Mouse (Mus musculus): ENCODE data around the gene Plod3.

Plod3 gene

GRCm38 (mm10) chr5:136965210-136965609 lies 21.6 kb upstream of the Plod3 start:
- no peak for DNase-seq

GRCm38 (mm10) chr5:136965686-136966085 lies 21.1 kb upstream of the Plod3 start:
- no peak for DNase-seq

- DNase-seq: no peak
These were observed 20.5 kb upstream of the Plod3 start, which contains the start of gene Cldn15 for GRCm38 (mm10) chr5:136966331-136966730. Gene Cldn15, plus strand, starts transcription at chr5:136966616.

GRCm38 (mm10) chr5:136966861-136967455 lies 19.9 kb upstream of the Plod3 start:
- DNase-seq: no peak

GRCm38 (mm10) chr5:136967592-136967991 lies 19.2 kb upstream of the Plod3 start:
- DNase-seq: no peak

- DNase-seq: peak in 1 of 2 experiments; percentile 71
These were observed 16.1 kb upstream of the Plod3 start for GRCm38 (mm10) chr5:136970703-136971102.

GRCm38 (mm10) chr5:136973670-136974069 lies 13.1 kb upstream of the Plod3 start:
- no peak for DNase-seq

- DNase-seq: no peak
These were observed 9.1 kb upstream of the Plod3 start for GRCm38 (mm10) chr5:136977769-136978168.

- DNase-seq: no peak
These were observed 7.1 kb upstream of the Plod3 start for GRCm38 (mm10) chr5:136979762-136980161.

GRCm38 (mm10) chr5:136980974-136981373 lies 5.8 kb upstream of the Plod3 start:
- no peak for DNase-seq

- DNase-seq: peak; percentile 66 to 82
These were observed 4.4 kb upstream of the Plod3 start for GRCm38 (mm10) chr5:136982338-136982930.

- no peak for DNase-seq
These were observed 2.0 kb upstream of the Plod3 start for GRCm38 (mm10) chr5:136984828-136985227.

- peak; percentile 84 to 87 for DNase-seq
These were observed 517 bp downstream of the Plod3 start for GRCm38 (mm10) chr5:136987138-136987933.

GRCm38 (mm10) chr5:136987934-136988271 lies 1.1 kb downstream of the Plod3 start, which contains the start of gene Znhit1:
Gene Znhit1, minus strand, starts transcription at chr5:136988021.
- DNase-seq: no peak

GRCm38 (mm10) chr5:136988420-136988819 lies 1.6 kb downstream of the Plod3 start:
- peak in 1 of 2 experiments; percentile 36 for DNase-seq

- DNase-seq: no peak
These were observed 3.0 kb downstream of the Plod3 start for GRCm38 (mm10) chr5:136989801-136990200.

- DNase-seq: no peak
These were observed 12.6 kb downstream of the Plod3 start for GRCm38 (mm10) chr5:136999449-136999848.

- no peak for DNase-seq
These were observed 13.8 kb downstream of the Plod3 start for GRCm38 (mm10) chr5:137000612-137001011.

- no peak for DNase-seq
These were observed 20.5 kb downstream of the Plod3 start for GRCm38 (mm10) chr5:137007276-137007675.

GRCm38 (mm10) chr5:137009988-137010387 lies 23.2 kb downstream of the Plod3 start:
- DNase-seq: peak; percentile 48 to 81

- no peak for DNase-seq
These were observed 25.7 kb downstream of the Plod3 start for GRCm38 (mm10) chr5:137012401-137012950.

- no peak for DNase-seq
These were observed 29.1 kb downstream of the Plod3 start for GRCm38 (mm10) chr5:137015913-137016312.

GRCm38 (mm10) chr5:137024318-137024717 lies 37.5 kb downstream of the Plod3 start:
- no peak for DNase-seq

GRCm38 (mm10) chr5:137025132-137025531 lies 38.3 kb downstream of the Plod3 start:
- peak; percentile 87 to 94 for DNase-seq

All from cerebellum, postnatal 25 days (tissue).